Mouse (Mus musculus) megakaryocyte, embryonic 14.5 days (primary cell): ENCODE measurements around the gene Slc6a11.

Source experiments
- FLI1 ChIP-seq: IDR thresholded peaks from 2 replicates; pipeline ENCODE4 v1.6.1; 2012; ENCODE audit warnings: low read length, inconsistent platforms, mixed read lengths
- GATA1 ChIP-seq: IDR thresholded peaks from 3 replicates; pipeline ENCODE4 v1.6.1; 2012; ENCODE audit warnings: mixed read lengths, low read length, inconsistent platforms, borderline replicate concordance

GRCm38 (mm10) chr6:114155720-114156119, 24.7 kb downstream of the Slc6a11 start:
- no peak for TF ChIP-seq GATA1
- TF ChIP-seq FLI1: no peak
